Mouse (Mus musculus) layer of hippocampus, adult 2 months (tissue): Measurements from ENCODE around the gene Ldah. TPM values are rescaled to one million over a fixed set of nuclear protein-coding genes. Genes with fewer than 3 reads are reported as not detected.
"Not testable (repeated sequence)": the region's sequence is repeated elsewhere in the genome, so short reads cannot be mapped to it uniquely, and the experiment has no call there.

Experiments
- DNase-seq, 2 experiments: peaks; one replicate each; pipeline ENCODE4 v3.0.0; 2022; ENCODE audit warnings: low spot score in 2 of 2
- H3K27ac ChIP-seq: fragments of 200-600 bp; 2 replicates; pipeline ENCODE4 v1.8.1; 2022
- H3K4me3 ChIP-seq: fragments of 200-600 bp; 2 replicates; pipeline ENCODE4 v1.8.1; 2022; ENCODE audit warnings: mild to moderate bottlenecking
- CTCF ChIP-seq: fragments of 200-600 bp; conservative IDR thresholded peaks from 2 replicates; pipeline ENCODE4 v1.8.1; 2022; ENCODE audit warnings: antibody characterized with exemption, mild to moderate bottlenecking, moderate library complexity
- long read RNA-seq, 2 experiments: library from polyadenylated mRNA; stranded (forward); transcript quantifications; one replicate each; pipeline ENCODE4 v2.0.0; 2021; ENCODE audit warnings: borderline mapping rate in 2 of 2
- total RNA-seq, 2 experiments: library from RNA; stranded (reverse); gene quantifications; 2 replicates each; pipeline ENCODE4 v1.2.3; 2021

Ldah gene
- 10 to 100 TPM; 41.5 to 45.7 TPM for total RNA-seq
- long read RNA-seq, experiment 1, partial matches to known transcripts, result 2 of 42 reads
- long read RNA-seq, experiment 1, other reads (novel, unspliced or antisense), result 36 of 42 reads
- long read RNA-seq, experiment 2, transcript Ldah-201 (7 exons, 2,737 nt), result major isoform, 9 of 56 reads
- long read RNA-seq, experiment 2, partial matches to known transcripts, result 2 of 56 reads
- long read RNA-seq, experiment 2, other reads (novel, unspliced or antisense), result 43 of 56 reads

- DNase-seq, result peak; percentile 89 to 93
- peak within 1 kb of the TSS; percentile 90 for H3K27ac ChIP-seq
- H3K4me3 ChIP-seq, result peak within 1 kb of the TSS; percentile 94
- peak; percentile 81 for TF ChIP-seq CTCF
Observed at GRCm38 (mm10) chr12:8207978-8208403, at the start of gene Ldah. Ldah (plus strand) TSS chr12:8208107.

- Histone ChIP-seq H3K4me3 (no peak overlapping the region), H3K27ac (no peak overlapping the region)
- TF ChIP-seq CTCF, result no peak
- no peak for DNase-seq
Observed at GRCm38 (mm10) chr12:8167743-8168142, 40.2 kb upstream of the Ldah start.

GRCm38 (mm10) chr12:8180921-8181320, 27.0 kb upstream of the Ldah start:
- TF ChIP-seq CTCF, result no peak
- no peak for DNase-seq
- Histone ChIP-seq H3K27ac (no peak overlapping the region), H3K4me3 (no peak overlapping the region)

- no peak overlapping the region for H3K27ac ChIP-seq
- DNase-seq, result no peak
- TF ChIP-seq CTCF, result no peak
- H3K4me3 ChIP-seq, result no peak overlapping the region
Observed at GRCm38 (mm10) chr12:8181744-8182143, 26.2 kb upstream of the Ldah start.

GRCm38 (mm10) chr12:8184518-8184917, 23.4 kb upstream of the Ldah start:
- H3K27ac ChIP-seq, result no peak overlapping the region
- DNase-seq, result no peak

GRCm38 (mm10) chr12:8188161-8188560, 19.7 kb upstream of the Ldah start:
- TF ChIP-seq CTCF, result no peak
- H3K4me3 ChIP-seq, result no peak overlapping the region
- DNase-seq, result no peak
- no peak overlapping the region for H3K27ac ChIP-seq

More at GRCm38 (mm10) chr12:8184518-8184917, 23.4 kb upstream of the Ldah start:
- no peak overlapping the region for H3K4me3 ChIP-seq
- no peak for TF ChIP-seq CTCF

GRCm38 (mm10) chr12:8188796-8189535, 18.9 kb upstream of the Ldah start:
- not testable (repeated sequence) for H3K27ac ChIP-seq, DNase-seq, H3K4me3 ChIP-seq

- TF ChIP-seq CTCF, result no peak
- H3K4me3 ChIP-seq, result no peak overlapping the region
- no peak for DNase-seq
- H3K27ac ChIP-seq, result no peak overlapping the region
Observed at GRCm38 (mm10) chr12:8189722-8190121, 18.2 kb upstream of the Ldah start.

- H3K27ac ChIP-seq, result no peak overlapping the region
- no peak for TF ChIP-seq CTCF
- DNase-seq, result no peak
- H3K4me3 ChIP-seq, result no peak overlapping the region
Observed at GRCm38 (mm10) chr12:8205721-8206120, 2.2 kb upstream of the Ldah start.

- peak overlapping the region; percentile 90 for H3K27ac ChIP-seq
- H3K4me3 ChIP-seq, result peak overlapping the region; percentile 94
- TF ChIP-seq CTCF, result no peak
- DNase-seq, result no peak
Observed at GRCm38 (mm10) chr12:8207578-8207977, 329 bp upstream of the Ldah start.

GRCm38 (mm10) chr12:8216392-8217280, 8.7 kb downstream of the Ldah start:
- TF ChIP-seq CTCF, result 0 out of 2 replicates have a peak, but pooled peaks have one; percentile 4
- Histone ChIP-seq H3K27ac (no peak overlapping the region), H3K4me3 (peak overlapping the region; percentile 31)
- no peak for DNase-seq

GRCm38 (mm10) chr12:8223036-8223435, 15.1 kb downstream of the Ldah start:
- Histone ChIP-seq H3K27ac (no peak overlapping the region), H3K4me3 (no peak overlapping the region)
- DNase-seq, result no peak
- TF ChIP-seq CTCF, result no peak

GRCm38 (mm10) chr12:8231101-8231500, 23.2 kb downstream of the Ldah start:
- DNase-seq, result no peak
- no peak for TF ChIP-seq CTCF

More at GRCm38 (mm10) chr12:8231101-8231500, 23.2 kb downstream of the Ldah start:
- no peak overlapping the region for H3K4me3 ChIP-seq
- H3K27ac ChIP-seq, result no peak overlapping the region
